Mouse (Mus musculus) cerebellum, postnatal 10 days (tissue): ENCODE measurements around the gene Arhgdib.

ENCODE experiments used
- DNase-seq, 2 experiments: peaks; one replicate each; pipeline ENCODE4 v3.0.0; 2021; ENCODE audit warnings: mixed read lengths in 2 of 2

Gene Arhgdib

DNA sequence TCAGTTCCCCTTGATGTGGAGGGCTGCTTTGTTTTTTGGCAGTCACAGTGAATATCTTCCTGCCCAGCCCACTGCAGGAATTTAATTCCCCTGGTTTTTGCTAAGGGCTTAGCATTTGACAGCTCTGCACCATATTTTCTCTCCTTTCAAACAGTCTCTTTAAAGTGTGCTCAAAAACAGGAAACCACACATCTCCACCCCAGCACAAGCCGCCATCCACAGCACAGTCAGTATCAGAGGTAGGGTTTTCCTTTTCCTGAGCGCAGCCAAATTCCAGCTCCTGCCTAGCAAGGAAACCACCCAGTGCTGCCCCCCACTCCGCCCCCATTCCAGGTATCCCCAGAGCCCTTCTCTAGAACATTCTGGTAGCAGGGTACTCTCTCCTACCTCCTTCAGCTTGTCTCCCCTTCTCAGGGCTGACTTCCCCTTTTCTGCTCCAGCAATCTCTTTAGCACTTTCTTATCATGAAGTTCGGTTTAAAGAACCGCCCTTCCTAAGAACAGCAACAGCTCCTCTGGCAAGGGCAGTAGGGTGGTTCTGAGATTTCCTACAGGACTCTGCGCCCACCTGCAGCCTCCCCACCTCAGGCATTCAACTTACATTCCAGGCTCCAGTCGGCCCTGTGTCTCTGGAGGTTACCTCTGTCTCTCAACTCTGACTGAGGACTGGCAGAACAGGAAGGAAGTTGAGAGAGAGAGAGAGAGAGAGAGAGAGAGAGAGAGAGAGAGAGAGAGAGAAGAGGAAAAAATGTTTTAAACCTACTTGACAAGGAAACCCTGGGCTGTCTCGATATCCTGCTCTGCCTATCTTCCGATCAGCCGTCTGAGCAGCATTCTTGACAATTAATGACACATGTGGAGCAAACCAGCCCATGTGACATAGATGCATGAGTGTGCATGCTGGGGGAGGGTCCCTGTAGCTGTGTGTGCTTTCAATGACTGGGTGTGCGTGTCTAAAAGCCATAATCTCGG lies at the start of gene Arhgdib:
Arhgdib (minus strand) TSS at position 849 of the 971 bp plus-strand sequence.
- DNase-seq = no peak

DNA sequence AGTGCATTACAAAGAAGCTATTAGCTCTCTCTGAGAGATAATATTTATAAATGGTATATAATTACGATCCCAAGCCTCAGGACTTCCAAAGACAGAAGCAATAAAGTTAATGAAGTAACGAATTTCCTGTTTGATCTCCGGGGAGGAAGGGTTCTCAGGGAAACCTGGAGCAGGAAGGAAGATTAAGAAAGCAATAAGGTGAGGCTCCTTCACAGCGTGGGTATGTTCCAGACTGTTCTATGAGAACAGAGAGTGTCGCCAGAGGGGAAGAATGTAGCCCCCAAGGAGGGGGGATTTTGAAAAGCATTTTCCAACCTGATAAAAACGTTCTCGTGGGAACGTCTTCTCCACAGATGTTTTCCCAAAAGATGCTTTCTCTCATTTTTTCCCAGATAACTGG lies 48.9 kb upstream of the Arhgdib start:
- no peak for DNase-seq

DNA sequence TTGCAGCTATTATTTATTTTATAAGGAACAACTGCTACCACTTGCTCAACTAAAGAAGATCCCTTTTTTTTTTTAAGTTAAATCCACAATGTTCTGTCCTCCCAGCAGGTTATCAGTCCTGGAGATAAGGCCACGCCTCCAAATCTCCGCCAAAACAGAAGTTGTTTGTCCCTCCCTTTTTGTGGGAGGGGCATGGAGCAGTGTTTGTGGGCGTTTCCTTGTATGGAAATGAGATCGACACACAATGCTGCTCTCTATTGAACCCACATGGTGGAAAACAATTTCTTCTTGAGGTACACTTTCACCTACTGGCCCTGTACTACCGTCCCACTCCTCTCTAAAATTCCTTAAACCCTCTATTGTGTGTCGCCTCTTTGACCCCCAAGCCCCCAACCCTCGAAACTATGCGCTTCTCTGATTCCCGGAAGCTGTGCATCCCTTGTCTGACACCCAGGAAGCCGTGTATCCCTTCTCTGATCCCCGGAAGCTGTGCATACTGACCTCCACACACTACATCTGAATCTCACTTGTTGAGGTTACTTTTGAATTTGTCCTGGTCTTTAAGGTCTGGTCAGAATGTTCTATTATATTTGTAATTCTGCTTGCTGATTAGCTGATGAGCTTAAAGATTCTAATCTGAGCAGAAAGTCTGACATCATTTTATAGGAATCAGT lies 48.3 kb upstream of the Arhgdib start:
- no peak for DNase-seq

DNA sequence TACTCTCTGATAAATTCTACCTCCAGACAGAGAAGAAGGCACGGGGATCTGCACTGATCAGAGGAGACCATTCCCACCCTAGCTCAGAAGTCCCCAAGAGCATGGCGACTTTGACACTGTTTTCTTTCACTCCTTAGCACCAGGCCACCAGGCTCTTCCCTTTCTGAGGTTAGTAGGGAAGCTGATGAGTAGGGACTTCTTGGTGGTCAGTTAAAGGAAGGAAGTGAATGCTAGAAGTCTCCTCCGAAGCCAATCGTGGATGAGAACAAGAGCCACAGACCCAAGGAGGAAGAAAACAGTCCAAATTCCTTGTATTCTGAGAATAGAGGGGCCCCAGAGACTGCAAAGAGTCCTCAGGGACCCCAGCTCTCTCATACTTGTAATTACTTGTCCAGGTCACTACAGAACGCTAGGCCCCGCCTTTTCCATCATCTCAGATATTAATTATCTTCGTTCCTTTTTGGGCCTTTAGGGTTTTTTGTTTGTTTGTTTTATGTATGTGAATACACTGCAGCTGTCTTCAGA lies 46.9 kb upstream of the Arhgdib start:
- DNase-seq = no peak

DNA sequence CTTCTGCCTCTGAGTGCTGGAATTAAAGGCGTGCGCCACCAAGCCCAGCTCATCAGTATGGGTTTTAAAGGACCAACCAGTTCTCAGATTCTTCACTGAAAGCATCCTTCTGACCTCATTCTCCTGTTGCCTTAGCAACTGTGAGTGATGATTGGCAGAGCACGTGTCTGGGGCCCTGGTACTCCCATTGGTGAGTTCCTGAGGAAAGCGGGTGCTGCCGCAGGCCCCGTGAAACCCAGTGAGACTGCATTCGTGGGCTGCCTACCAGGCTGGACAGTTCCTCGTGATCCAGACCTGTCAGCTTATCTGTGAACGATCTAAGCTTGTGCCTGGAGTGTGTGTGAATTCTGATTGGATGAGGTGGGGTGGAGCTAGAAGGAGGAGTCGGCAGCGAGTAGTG lies 45.0 kb upstream of the Arhgdib start:
- no peak for DNase-seq

DNA sequence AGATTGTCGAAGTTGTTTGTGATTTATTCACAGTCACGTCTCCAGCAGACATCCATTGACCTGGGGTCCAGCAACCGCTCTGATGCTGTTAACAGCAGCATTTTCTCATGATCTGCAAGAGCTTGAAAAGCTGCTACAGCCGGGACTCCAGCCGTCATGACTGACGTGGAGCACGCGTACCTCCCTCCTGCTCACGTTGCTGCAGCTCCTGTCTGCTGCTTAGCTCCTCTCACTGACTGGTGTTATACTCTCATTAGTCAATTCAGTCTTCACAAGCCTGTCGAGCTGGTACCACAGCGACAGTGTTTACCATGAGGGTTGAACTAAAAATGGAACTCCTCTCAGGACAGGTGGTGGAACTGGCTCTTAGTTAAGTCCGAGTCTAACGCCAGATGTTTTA lies 44.3 kb upstream of the Arhgdib start:
- DNase-seq = no peak

DNA sequence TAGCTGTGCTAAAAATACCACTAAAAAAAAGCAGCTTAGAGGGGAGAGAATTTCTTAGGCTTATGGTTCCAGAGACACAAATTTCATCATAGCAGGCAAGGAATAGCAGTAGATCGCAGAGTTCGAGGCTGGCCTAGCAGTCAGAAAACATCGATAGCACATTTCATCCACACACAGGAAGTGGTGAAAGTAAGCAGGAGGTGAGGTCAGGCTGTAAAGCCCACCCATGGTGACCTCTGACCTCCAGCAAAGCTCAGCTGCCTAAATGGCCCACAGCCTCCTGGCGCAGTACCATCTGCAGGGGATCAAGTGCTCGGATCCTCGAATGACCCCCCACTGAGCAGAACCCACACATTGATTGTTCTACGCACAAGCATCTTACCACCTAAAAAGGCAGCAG lies 41.5 kb upstream of the Arhgdib start:
- DNase-seq = peak; percentile 13 to 14

DNA sequence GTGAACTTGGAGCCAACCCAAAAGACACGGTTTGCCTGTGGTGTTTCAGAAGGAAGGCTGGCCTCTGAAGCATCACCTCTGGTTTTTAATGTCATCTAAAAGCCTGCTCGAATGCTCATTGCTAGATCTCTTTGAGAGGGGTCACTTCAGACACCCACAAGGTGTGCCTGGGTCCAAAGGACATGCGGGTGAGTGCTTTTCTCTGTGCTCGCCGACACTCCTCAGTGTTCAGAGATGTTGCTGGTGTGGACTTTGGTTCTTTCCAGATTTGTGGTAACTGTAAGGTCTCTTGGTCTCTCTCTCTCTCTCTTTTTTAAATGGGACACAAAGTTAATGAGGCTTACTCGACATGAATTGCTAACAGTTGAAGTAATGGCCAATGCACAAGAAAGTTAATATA lies 40.9 kb upstream of the Arhgdib start:
- no peak for DNase-seq

DNA sequence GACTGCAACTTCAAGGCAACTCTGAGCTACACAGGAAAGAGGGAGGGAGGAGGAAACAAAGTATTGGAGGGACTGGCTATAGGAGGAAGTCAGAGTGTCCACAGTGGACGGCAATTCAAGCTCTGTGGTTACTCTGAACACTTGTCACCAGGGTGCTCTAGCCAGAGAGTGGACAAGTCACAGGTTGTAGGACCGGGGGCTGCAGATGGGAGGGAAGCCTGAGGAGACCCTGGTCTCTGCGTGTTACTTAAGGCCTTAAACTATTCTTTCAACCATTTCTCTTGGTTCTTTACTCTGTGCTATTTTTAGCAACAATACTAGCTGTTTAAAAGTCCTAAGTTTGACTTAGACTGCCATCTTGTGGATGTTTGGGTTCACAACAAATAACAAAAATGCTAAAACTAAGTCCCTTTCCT lies 38.6 kb upstream of the Arhgdib start:
- DNase-seq = peak in 1 of 2 experiments; percentile 31

DNA sequence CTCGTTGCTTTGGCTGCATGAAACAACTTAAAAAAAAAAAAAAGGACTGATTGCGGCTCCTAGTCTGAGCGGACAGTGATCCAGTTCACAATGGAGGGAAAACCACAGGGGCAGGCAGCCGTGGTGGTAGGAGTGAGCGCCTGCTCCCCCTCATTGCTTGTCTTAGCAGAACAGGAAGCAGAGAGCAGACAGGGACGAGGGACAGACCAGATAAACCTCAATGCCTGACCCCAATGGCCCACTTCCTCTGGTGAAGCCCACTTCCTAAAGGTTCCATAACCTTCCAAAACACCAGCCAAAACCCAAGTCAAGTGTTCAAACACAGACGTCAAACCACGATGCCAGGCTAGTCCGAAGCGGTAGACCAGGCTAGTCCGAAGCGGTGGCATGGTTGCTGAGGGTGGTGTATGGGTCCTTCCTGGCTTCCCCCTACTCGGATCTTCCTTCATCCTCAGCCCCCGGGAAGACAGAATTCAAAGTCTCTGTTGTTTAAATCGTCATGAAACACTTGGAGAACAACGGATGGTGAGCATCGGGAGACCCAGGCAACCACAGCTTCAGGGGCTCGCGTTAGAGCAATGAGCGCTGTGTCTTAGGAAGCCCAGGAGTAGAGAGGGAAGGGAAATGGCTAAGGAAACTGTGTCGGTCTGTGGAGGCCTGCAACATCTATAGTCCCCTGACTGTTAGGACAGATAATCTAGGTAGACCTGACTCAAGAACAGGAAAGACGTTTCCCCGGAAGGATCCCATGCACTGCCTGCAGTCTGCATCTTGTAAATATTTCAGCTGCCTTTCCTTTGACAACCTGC lies 37.8 kb upstream of the Arhgdib start:
- DNase-seq = no peak

DNA sequence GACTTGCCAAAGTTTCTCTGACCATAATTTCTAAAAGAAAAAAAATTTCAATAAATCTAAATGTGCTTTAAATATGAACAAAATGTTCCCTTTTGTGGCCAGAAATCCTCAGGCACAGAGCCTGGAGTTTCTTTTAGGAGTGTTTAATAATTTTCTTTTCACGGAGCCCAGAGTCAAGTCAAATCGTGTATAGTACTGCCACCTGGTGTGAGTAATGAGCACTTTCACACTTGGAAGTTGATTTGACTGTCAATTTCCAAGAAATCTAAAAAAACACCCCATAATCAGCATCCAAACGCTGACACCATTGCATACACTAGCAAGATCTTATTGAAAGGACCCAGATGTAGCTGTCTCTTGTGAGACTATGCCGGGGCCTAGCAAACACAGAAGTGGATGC lies 27.2 kb upstream of the Arhgdib start:
- DNase-seq = peak; percentile 11 to 16

DNA sequence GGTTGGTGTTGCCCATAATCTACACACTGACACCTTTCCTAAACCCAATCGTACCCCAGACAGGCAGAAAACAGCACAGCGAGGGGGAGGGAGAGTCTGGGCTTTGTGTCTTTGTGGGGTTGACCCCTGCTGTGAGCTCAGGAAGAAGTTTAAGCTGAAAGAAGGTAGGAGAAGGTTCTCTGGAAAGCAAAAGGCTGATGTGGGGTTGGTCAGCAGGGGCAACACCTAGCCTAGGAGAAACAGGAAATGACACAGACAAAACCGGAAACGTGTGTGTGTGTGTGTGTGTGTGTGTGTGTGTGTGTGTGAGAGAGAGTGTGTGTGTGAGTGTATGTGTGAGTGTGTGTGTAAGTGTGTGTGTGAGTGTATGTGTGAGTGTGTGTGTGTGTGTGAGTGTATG lies 25.8 kb upstream of the Arhgdib start:
- DNase-seq = no peak

DNA sequence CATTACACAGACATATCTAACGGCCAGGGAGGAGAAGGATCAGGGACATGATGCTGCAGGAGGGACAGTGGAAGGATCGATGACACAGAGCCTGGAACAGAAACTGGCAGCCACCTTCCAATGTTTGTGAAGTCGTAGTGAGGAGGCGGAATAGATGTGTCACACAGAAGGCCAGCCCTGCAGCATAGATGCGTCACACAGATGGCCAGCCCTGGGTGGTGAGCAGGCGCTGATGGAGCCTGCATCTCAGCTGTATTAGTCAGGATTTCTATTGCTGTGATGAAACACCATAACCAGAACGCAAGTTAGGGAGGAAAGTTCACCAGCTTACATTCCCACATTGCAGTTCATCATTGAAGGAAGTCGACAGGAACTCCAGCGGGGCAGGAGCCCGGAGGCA lies 24.2 kb upstream of the Arhgdib start:
- DNase-seq = no peak

DNA sequence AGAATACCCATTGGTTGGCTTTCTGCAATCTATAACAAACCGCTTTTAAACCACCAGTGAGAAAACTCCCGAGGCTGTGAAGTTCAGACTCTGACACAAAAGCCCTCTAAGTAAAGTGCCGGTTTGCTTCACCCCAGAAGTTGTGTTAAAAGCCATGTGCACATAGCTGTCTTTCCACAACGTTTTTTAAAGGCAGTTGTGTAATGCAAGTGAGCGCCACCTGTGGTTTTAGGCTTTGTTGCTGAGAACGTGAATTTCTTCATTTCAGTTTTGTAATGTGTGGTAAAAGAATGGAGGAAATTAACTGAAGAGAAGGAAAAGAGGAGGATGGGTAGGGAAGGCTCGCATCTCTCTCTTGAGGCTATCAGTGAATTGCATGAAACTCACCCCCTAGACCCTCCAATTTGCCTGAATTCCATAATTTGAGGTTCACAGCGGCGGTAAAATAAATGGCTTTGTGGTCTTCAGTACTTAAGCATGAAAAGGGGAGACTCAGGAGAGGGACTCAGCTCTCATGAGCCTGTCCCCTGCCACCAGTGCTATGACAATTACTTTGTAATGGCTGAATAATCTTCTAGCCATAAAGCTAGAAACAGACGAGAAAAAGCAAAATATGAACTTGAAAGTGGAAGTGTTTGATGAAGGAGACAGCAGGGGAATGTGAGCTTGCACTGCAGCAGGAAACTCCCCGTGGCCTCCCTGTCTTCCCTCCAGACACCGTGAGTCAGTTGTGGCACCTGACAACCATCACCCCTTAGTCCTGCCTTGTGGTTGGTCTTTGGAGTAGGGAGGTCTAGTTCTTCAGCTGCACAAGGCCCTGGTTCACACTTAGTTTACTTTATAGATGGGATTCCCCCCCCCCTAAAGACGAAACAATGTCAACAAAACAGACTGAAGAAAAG lies 23.2 kb upstream of the Arhgdib start:
- DNase-seq = no peak

DNA sequence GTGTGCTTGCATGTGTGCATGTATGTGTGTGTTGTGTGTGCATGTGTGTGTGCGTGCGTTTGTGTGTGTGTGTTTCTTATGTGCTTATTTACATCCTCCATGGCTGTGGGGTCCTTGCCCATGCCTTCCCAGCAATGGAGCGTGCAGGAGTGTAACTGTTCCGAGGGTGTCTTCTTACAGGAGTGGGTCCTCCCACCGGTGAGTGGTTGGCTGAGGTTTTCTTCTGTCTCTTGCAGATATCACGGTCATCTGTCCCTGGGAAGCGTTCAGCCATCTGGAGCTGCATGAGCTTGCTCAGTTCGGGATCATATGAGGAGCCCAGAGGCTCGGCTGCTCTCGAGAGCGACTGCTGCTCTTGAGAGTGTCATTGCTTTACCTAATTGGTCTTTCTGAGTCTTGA lies 21.3 kb upstream of the Arhgdib start:
- no peak for DNase-seq

DNA sequence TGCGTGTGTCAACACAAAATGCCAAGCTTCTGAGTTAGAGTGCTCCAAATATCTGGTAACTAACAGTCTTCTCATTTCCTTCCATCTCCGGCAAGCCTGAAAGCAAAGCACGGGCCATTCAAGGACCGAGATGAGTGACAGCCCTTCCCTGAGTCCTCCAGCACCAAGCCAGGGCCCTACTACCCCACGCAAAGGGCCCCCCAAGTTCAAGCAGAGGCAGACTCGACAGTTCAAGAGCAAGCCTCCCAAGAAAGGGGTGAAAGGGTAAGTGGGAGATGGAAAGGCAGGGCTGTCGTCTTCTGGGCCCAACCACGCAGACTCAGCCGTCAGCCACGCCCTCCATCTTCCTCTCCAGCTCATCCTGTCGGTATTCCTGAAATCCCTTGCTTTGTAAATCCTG lies 17.4 kb upstream of the Arhgdib start:
- DNase-seq = no peak

DNA sequence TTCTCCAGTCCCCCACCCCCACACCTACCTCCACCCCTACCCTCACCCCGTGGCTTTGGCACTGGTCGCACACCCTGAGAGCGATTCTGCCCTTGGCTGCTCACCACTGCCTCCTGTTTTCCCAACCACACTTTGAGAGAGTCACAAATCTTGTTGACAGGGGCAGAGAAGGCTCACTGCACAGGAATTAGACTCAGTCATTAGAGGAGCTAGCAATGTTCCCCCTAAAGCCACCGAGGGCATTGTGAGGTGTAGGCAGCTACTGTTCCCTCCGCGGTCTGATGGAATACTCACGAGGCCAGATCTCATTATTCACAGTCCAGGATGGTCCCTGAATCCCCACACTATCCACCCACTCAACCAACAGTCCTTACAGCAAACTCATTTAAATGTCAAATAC lies 15.4 kb upstream of the Arhgdib start:
- DNase-seq = no peak

DNA sequence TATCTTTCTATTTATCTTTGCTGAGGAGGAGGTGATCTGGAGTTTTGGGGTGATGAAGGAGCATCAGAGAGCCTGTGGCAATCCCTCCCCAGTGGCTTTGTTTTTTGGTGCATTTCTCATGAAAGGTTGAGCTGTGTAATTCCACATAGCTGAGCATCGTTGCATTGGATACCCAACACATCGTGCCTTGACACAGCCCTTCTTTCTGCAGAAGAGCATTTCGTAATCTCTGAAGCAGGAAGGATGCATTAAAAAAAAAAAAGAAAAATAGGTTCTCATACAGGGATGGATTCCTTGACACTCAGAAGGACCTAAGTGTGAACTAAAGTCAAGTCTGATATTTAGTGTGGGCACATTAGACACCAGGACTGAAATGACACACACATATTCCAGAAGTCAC lies 13.5 kb upstream of the Arhgdib start:
- DNase-seq = no peak

DNA sequence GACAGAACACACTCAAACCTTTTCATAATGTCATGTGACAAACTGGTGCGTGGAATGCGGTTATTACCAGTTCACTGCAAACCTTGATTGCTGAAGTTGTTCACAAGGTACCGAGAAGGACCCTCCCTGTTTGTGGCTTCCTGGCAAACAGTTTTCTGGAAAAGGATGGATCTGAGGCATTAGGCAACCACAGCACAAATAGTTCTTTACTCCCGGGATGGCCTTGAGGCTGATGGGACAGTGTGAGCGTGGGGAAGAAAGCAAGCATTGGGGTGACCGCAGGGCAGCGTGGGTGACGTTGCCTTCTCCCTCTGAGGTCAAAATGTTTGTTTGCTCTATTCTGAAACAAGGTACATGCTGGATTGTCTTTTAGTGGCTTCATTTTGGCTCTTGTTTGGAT lies 13.0 kb upstream of the Arhgdib start:
- no peak for DNase-seq

DNA sequence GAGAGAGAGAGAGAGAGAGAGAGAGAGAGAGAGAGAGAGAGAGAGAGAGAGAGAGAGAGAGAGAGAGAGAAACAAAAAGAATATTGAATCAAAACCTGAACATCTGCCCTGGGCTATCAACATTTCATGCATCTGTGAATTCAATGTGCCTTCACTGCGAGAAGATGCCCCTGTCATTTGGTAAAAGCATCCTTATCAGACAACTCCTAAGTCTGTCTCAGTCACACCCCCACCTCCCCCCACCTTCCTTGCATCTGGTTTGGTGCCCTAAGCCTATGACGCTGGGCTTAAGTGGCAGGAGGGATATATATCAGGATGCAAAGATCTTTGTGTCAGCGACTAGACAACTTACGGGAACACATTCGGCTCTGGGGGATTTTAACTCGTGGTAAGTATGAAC lies 12.5 kb upstream of the Arhgdib start:
- no peak for DNase-seq

DNA sequence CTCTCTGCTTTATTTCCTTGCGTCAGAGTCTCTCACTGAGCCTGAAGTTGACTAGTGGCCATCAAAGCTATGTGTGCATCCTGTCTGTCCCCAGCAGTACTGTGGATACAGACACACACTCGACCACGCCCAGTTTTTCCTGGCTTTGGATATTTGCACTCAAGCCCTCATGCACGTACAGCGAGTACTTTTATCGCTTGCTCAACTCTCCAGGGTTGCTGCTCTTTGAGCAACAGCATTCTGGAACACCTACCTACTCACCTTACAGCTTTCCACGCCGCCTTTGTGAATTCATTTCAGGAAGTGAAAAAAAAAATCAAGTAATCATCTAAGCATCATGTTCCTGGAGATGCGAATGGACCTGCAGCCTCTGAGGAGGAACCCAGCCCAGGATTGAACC lies 11.2 kb upstream of the Arhgdib start:
- no peak for DNase-seq

DNA sequence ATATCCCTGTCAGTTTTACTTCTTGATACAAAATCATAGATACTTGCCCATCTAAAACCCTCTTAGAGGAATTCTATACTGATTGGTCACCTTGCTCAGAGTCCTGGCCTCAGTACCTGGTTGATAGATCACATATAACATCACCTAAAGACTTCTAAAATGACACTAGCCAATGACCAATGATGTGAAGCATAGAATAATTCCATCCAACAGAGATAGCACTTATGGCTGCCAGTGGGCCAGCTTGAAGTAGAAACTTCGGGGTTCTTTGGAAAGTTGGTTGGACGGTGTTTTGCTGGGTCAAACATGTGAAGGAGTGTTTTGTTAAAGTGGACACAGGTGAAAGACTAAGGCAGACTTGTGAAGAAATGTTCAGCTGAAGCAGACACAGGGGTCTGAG lies 8.5 kb upstream of the Arhgdib start:
- DNase-seq = no peak
